Mouse (Mus musculus) ZHBTc4 (cell line): ENCODE measurements around the gene Rap2a.

Source experiments
- DNase-seq: peaks from one replicate; pipeline ENCODE4 v3.0.0-alpha.2; 2011; ENCODE audit warnings: low read depth, low spot score

Gene Rap2a

DNA sequence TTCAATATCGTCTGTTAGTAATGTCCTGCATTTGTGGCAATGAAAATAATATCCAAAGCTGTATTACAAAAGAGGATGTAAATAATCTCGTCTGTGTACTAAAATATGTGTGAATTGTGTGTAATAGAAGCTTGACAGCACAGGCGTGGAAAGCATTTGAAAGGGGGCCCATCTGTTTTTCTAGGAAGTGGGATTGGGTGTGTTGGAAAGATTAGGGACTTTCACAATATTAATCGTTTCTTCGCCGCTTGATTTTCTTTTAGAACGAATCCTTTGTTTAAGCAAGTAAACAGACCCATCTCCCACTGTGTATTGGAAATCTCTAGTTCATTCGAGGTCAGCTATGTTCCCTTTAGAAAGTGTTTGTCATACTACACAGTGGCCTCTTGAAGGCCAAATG, 64.2 kb downstream of the Rap2a start:
- no peak for DNase-seq

DNA sequence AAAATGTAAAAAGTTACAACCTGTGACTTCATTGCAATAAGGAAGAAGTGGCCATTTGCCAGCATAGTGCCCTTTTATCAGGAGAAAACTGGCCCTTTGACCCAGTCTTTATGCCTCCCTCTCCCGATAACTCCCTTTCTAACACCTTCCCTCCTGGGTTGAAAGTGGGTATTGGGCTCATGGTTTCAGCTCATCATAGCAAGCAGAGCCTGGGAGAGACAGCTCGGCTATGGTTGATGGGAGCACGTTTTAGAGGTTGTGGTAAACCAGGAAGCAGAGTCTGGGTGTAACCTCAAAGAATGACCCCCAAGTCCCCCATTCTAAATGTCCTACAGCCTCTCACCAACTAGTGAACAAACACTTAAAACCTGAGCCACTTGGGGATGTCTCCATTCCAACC, 64.7 kb downstream of the Rap2a start:
- DNase-seq: no peak

- DNase-seq: no peak
Measured at GRCm38 (mm10) chr14:120543846-120544245, 65.6 kb downstream of the Rap2a start.

DNA sequence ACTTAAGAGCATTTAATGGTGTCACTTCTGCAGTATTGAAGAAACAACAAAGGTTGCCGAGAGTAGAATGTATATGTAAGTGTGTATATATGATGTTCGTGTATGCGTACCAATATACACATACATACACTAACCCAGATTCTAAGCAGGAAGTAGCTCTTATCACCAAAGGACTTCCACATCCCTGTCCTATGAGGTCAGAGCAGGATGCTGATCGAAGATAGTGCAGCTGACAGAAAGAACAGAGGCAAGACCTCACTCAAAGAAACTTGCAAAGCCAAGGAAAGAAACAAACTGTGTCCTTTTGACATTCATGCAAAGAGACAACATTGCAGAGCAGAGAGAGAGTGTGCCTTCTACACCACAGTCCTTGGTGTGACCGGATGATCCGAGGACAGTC, 66.3 kb downstream of the Rap2a start:
- DNase-seq: no peak

GRCm38 (mm10) chr14:120544946-120545345, 66.7 kb downstream of the Rap2a start:
- no peak for DNase-seq
